Comparison of ENCODE assay signal across 9 mouse cellular contexts in genomic region chr10:8759228-8759627, GRCm38 (mm10).
A peak's percentile ranks its signal among the peaks of the same experiment; 100 is the strongest.
DNase-seq lines count a peak whose midpoint lies in the region; TF ChIP-seq lines count a peak whose summit lies in the region.
"Had no signal": no experiment of that assay in that cellular context is flagged by ENCODE, and none has a peak within 500 bp of the region (broad histone marks: within the 10 kb centered on the region; RNA-seq: fewer than 3 reads in every experiment).

No protein-coding gene starts in this region.

- intact Hi-C loops in gastrocnemius, adult 2 months (cut with DNase I), result no loop called here
- intact Hi-C loops in heart, postnatal 10 days (cut with DNase I), result no loop called here

- TF ChIP-seq CTCF in gastrocnemius, adult 2 months (IDR thresholded peaks at IDR 0.05), result no peak
- no peak for TF ChIP-seq CTCF in lung, adult 2 months (IDR thresholded peaks at IDR 0.05; ENCODE audit: insufficient read depth, low read length)

- H3K4me3 ChIP-seq in gastrocnemius, adult 2 months, result peak overlapping the region; percentile 73
- H3K4me3 ChIP-seq in lung, adult 2 months (replicated peaks; ENCODE audit: extremely low read depth, low read depth, low read length), result no peak overlapping the region

- WGBS in lung, adult 2 months, result 47% methylated on average over 7 of the region's 7 CpGs

- no peak for TF ChIP-seq POLR2A in lung, adult 2 months (IDR thresholded peaks at IDR 0.05; ENCODE audit: borderline replicate concordance, extremely low read depth, low read depth, low read length)

- H3K4me1 ChIP-seq in lung, adult 2 months (ENCODE audit: control insufficient read depth, insufficient read depth, low read length), result peaks cover 25% of the 10 kb centered on the region

- peak overlapping the region; percentile 83 for H3K27ac ChIP-seq in gastrocnemius, adult 2 months

- no peak for DNase-seq in gastrocnemius, adult 2 months
- DNase-seq in gastrocnemius, postnatal 4 days (ENCODE audit: low spot score in 2 of 2), result no peak
- peak; percentile 22 for DNase-seq in lung, postnatal 14 days
- no peak for DNase-seq in lung, adult 2 months
- peak; percentile 46 to 47 for DNase-seq in heart, postnatal 10 days
- DNase-seq in monocyte, adult 2 months (ENCODE audit: low read depth in 1 of 2, low spot score in 2 of 2), result peak; percentile 40 to 51
- no peak for DNase-seq in urinary bladder, adult 18-20 months (ENCODE audit: low spot score in 2 of 2)
- DNase-seq in thymus, postnatal 36 days, result no peak
- DNase-seq: right cerebral cortex, postnatal 4 days had no signal

Comparison
In these comparisons a context has a peak if more than half of its experiments do, and no peak if none do; other contexts are left out.
1. DNase-seq: peak in lung, postnatal 14 days (single experiment), heart, postnatal 10 days (2 of 2) and monocyte, adult 2 months (2 of 2); none in gastrocnemius, adult 2 months (single experiment), gastrocnemius, postnatal 4 days (0 of 2), lung, adult 2 months (single experiment), urinary bladder, adult 18-20 months (0 of 2) and thymus, postnatal 36 days (0 of 2).